Mouse (Mus musculus) G1E (cell line): Measurements from ENCODE around the gene Gm21721. TPM values are rescaled to one million over a fixed set of nuclear protein-coding genes. Genes with fewer than 3 reads are reported as not detected.
"Not testable (repeated sequence)": the region's sequence is repeated elsewhere in the genome, so short reads cannot be mapped to it uniquely, and the experiment has no call there.

ENCODE experiments used
- ATAC-seq: 2 replicates; pipeline ENCODE4 v1.8.0; 2016; ENCODE audit warnings: mild to moderate bottlenecking; ENCODE audit not compliant: insufficient number of reproducible peaks, poor library complexity, low FRiP score, severe bottlenecking; ENCODE audit errors: extremely low read depth
- DNase-seq: peaks from one replicate; pipeline ENCODE4 v3.0.0; 2012; ENCODE audit warnings: low spot score
- H3K27me3 ChIP-seq: 2 replicates; pipeline ENCODE4 v1.6.1; 2012; ENCODE audit warnings: mild to moderate bottlenecking, low read length, inconsistent platforms; ENCODE audit not compliant: insufficient read depth
- H3K36me3 ChIP-seq: replicated peaks from 2 replicates; pipeline ENCODE3; 2012; ENCODE audit warnings: mild to moderate bottlenecking, inconsistent platforms
- H3K4me1 ChIP-seq: 2 replicates; pipeline ENCODE4 v1.6.1; 2012; ENCODE audit warnings: low read depth, low read length, inconsistent platforms, mixed read lengths; ENCODE audit not compliant: insufficient read depth
- H3K4me3 ChIP-seq: 2 replicates; pipeline ENCODE4 v1.5.1; 2012; ENCODE audit warnings: low read depth, mild to moderate bottlenecking, inconsistent platforms, low read length, moderate library complexity, mixed read lengths
- H3K9me3 ChIP-seq: replicated peaks from 2 replicates; pipeline ENCODE4 v1.6.1; 2012; ENCODE audit warnings: inconsistent platforms
- polyA plus RNA-seq: library from polyadenylated mRNA; stranded (reverse); fragments of >175 nt; gene quantifications from 2 replicates; pipeline ENCODE4 v1.2.3, GENCODE M21; 2012
- total RNA-seq, 2 experiments: library from RNA; stranded (forward) in 1 of 2; stranded (reverse) in 1 of 2; fragments of 200-1000 nt in 1 of 2; fragments of >200 nt in 1 of 2; fragmentation: Nextera tagmentation in 1 of 2; gene quantifications; 2 replicates each; pipeline ENCODE4 v1.2.3; 2014 to 2017

Gm21721 gene
- total RNA-seq (2014; fragmentation: Nextera tagmentation) (not detected in 2 replicates), total RNA-seq (2017) (not detected in 2 replicates), polyA plus RNA-seq (not detected in 2 replicates)

GRCm38 (mm10) chrY:9202090-9202489 is at the start of gene Gm21721:
Gene Gm21721, minus strand, starts transcription at chrY:9202190.
- not testable (repeated sequence) for ATAC-seq, DNase-seq, H3K27me3 ChIP-seq

More at GRCm38 (mm10) chrY:9202090-9202489, at the start of gene Gm21721:
- not testable (repeated sequence) for H3K9me3 ChIP-seq, H3K4me3 ChIP-seq, H3K36me3 ChIP-seq, H3K4me1 ChIP-seq

Other genes starting within 250 kb of the Gm21721 start
- gene Gm21292, start 68.3 kb downstream of the Gm21721 start, total RNA-seq (2014; fragmentation: Nextera tagmentation): not detected in 2 replicates
- not detected in 2 replicates for gene Gm21292, start 68.3 kb downstream of the Gm21721 start, total RNA-seq (2017)
- not detected in 2 replicates for gene Gm21292, start 68.3 kb downstream of the Gm21721 start, polyA plus RNA-seq
- not detected in 2 replicates for gene Gm21812, start 145.0 kb upstream of the Gm21721 start, total RNA-seq (2014; fragmentation: Nextera tagmentation)
- gene Gm21812, start 145.0 kb upstream of the Gm21721 start, total RNA-seq (2017): not detected in 2 replicates
- not detected in 2 replicates for gene Gm21812, start 145.0 kb upstream of the Gm21721 start, polyA plus RNA-seq
- gene Gm21874, start 214.0 kb upstream of the Gm21721 start, total RNA-seq (2014; fragmentation: Nextera tagmentation): not detected in 2 replicates
- gene Gm21874, start 214.0 kb upstream of the Gm21721 start, total RNA-seq (2017): not detected in 2 replicates
- not detected in 2 replicates for gene Gm21874, start 214.0 kb upstream of the Gm21721 start, polyA plus RNA-seq